Mouse (Mus musculus): ENCODE measurements at regions not wholly inside any gene's neighbourhood (a gene's known extent, or its start where the extent isn't known, plus 50 kb on each side); places are given as distances from the start of the nearest gene placed in this dataset.

- TF ChIP-seq CTCF (IDR thresholded peaks at IDR 0.05; ENCODE audit: low read depth) (no peak), EP300 (IDR thresholded peaks at IDR 0.05; ENCODE audit: low read depth) (no peak)
Measured at GRCm38 (mm10) chr14:101382838-101383237, 182.7 kb upstream of the Prr30 start.
